Mouse (Mus musculus) kidney, embryonic 14.5 days (tissue): ENCODE measurements around the gene Ltbp1. TPM values are rescaled to one million over a fixed set of nuclear protein-coding genes. Genes with fewer than 3 reads are reported as not detected.
A peak's percentile ranks its signal among the peaks of the same experiment; 100 is the strongest.

ENCODE experiments used
- ATAC-seq: fragments of 200-750 bp; cut with Nextera tagmentation; 2 replicates; pipeline ENCODE4 v1.8.0; 2017; ENCODE audit warnings: moderate number of reproducible peaks, mild to moderate bottlenecking, moderate TSS enrichment, moderate library complexity; ENCODE audit not compliant: low FRiP score, low TSS enrichment
- H3K27ac ChIP-seq: fragments of 300-500 bp; sonication (generic); 2 replicates; pipeline ENCODE4 v1.5.1; 2014; ENCODE audit warnings: low read depth, mild to moderate bottlenecking, low read length, moderate library complexity, mixed read lengths
- H3K27me3 ChIP-seq: fragments of 300-500 bp; sonication (generic); 2 replicates; pipeline ENCODE4 v1.6.1; 2014; ENCODE audit warnings: mild to moderate bottlenecking, low read length; ENCODE audit not compliant: control insufficient read depth, insufficient read depth
- H3K36me3 ChIP-seq: fragments of 300-500 bp; sonication (generic); 2 replicates; pipeline ENCODE4 v1.6.1; 2014; ENCODE audit warnings: low read length, mixed read lengths; ENCODE audit not compliant: control insufficient read depth, insufficient read depth
- H3K4me1 ChIP-seq: fragments of 300-500 bp; sonication (generic); 2 replicates; pipeline ENCODE4 v1.6.1; 2014; ENCODE audit warnings: low read length, mixed read lengths; ENCODE audit not compliant: control insufficient read depth, insufficient read depth
- H3K4me2 ChIP-seq: fragments of 300-500 bp; sonication (generic); replicated peaks from 2 replicates; pipeline ENCODE4 v1.6.1; 2014; ENCODE audit warnings: low read depth, mild to moderate bottlenecking, low read length
- H3K4me3 ChIP-seq: fragments of 300-500 bp; sonication (generic); 2 replicates; pipeline ENCODE4 v1.5.1; 2014; ENCODE audit warnings: mild to moderate bottlenecking, low read length
- H3K9ac ChIP-seq: fragments of 300-500 bp; sonication (generic); 2 replicates; pipeline ENCODE4 v1.6.1; 2014; ENCODE audit warnings: low read depth, mild to moderate bottlenecking, low read length, moderate library complexity
- H3K9me3 ChIP-seq: fragments of 300-500 bp; sonication (generic); 2 replicates; pipeline ENCODE4 v1.6.1; 2016; ENCODE audit warnings: low read length; ENCODE audit not compliant: control insufficient read depth
- WGBS: fragments of 180-500 bp; shearing (Covaris S2); extraction: QIAGEN DNeasy Blood & Tissue Kit; methylation state at CpG from one replicate; pipeline ENCODE4 v1.1.7; 2014; 5-methylcytosine and 5-hydroxymethylcytosine counted together
- polyA plus RNA-seq: library from polyadenylated mRNA; unstranded; fragments of >200 nt; fragmentation: Nextera tagmentation; extraction: Ambion mirVana; gene quantifications from 2 replicates; pipeline ENCODE4 v1.2.1, GENCODE M21; 2014

The Ltbp1 gene
- polyA plus RNA-seq, 1 experiment from 2014 or later, result 54.7 TPM

GRCm38 (mm10) chr17:75244148-75244547, 238.8 kb downstream of the Ltbp1 start:
- Histone ChIP-seq H3K4me2 (no peak overlapping the region), H3K27ac (no peak overlapping the region), H3K27me3 (no peaks in the 10 kb centered on the region), H3K36me3 (no peaks in the 10 kb centered on the region), H3K9me3 (no peaks in the 10 kb centered on the region), H3K4me3 (no peak overlapping the region), H3K4me1 (0 out of 2 replicates have a peak, but pooled peaks cover 4% of the 10 kb centered on the region), H3K9ac (no peak overlapping the region)
- ATAC-seq, result no peak
- WGBS, result 95% methylated on average over 3 of the region's 3 CpGs

GRCm38 (mm10) chr17:75245085-75245484, 239.7 kb downstream of the Ltbp1 start:
- no peaks in the 10 kb centered on the region for H3K27me3 ChIP-seq
- no peak overlapping the region for H3K4me2 ChIP-seq
- no peaks in the 10 kb centered on the region; the same call in 1 of the 2 replicates for H3K36me3 ChIP-seq
- H3K9me3 ChIP-seq, result no peaks in the 10 kb centered on the region
- no peak overlapping the region for H3K4me3 ChIP-seq
- no peak overlapping the region for H3K9ac ChIP-seq
- no peak overlapping the region for H3K27ac ChIP-seq
- WGBS, result 90% methylated on average over 7 of the region's 7 CpGs
- ATAC-seq, result no peak
- 0 out of 2 replicates have a peak, but pooled peaks cover 4% of the 10 kb centered on the region for H3K4me1 ChIP-seq

- 0 out of 2 replicates have a peak, but pooled peaks cover 4% of the 10 kb centered on the region for H3K4me1 ChIP-seq
- no peak overlapping the region for H3K4me3 ChIP-seq
- H3K9ac ChIP-seq, result no peak overlapping the region
- H3K9me3 ChIP-seq, result no peaks in the 10 kb centered on the region
- H3K27ac ChIP-seq, result no peak overlapping the region
- H3K36me3 ChIP-seq, result no peaks in the 10 kb centered on the region; the same call in 1 of the 2 replicates
- no peak overlapping the region for H3K4me2 ChIP-seq
- ATAC-seq, result 0 out of 2 replicates have a peak, but pooled peaks have one; percentile 16
- 27% methylated on average over 10 of the region's 10 CpGs for WGBS
- H3K27me3 ChIP-seq, result no peaks in the 10 kb centered on the region
Observed at GRCm38 (mm10) chr17:75248632-75249031, 243.3 kb downstream of the Ltbp1 start.

GRCm38 (mm10) chr17:75250571-75250970, 245.2 kb downstream of the Ltbp1 start:
- WGBS, result 83% methylated on average over 6 of the region's 6 CpGs
- H3K9me3 ChIP-seq, result no peaks in the 10 kb centered on the region
- H3K27ac ChIP-seq, result no peak overlapping the region
- 0 out of 2 replicates have a peak, but pooled peaks cover 4% of the 10 kb centered on the region for H3K4me1 ChIP-seq
- H3K9ac ChIP-seq, result no peak overlapping the region
- ATAC-seq, result no peak
- no peaks in the 10 kb centered on the region for H3K27me3 ChIP-seq
- no peaks in the 10 kb centered on the region; the same call in 1 of the 2 replicates for H3K36me3 ChIP-seq
- no peak overlapping the region for H3K4me3 ChIP-seq
- no peak overlapping the region for H3K4me2 ChIP-seq

GRCm38 (mm10) chr17:75251094-75251493, 245.7 kb downstream of the Ltbp1 start:
- Histone ChIP-seq H3K27ac (no peak overlapping the region), H3K4me1 (0 out of 2 replicates have a peak, but pooled peaks cover 4% of the 10 kb centered on the region), H3K4me2 (no peak overlapping the region), H3K9ac (no peak overlapping the region), H3K27me3 (no peaks in the 10 kb centered on the region), H3K9me3 (no peaks in the 10 kb centered on the region), H3K36me3 (no peaks in the 10 kb centered on the region; the same call in 1 of the 2 replicates), H3K4me3 (no peak overlapping the region)
- WGBS, result 90% methylated on average over 6 of the region's 6 CpGs
- ATAC-seq, result no peak

GRCm38 (mm10) chr17:75252540-75252939, 247.2 kb downstream of the Ltbp1 start:
- Histone ChIP-seq H3K4me2 (no peak overlapping the region), H3K4me3 (no peak overlapping the region), H3K27ac (no peak overlapping the region), H3K9me3 (no peaks in the 10 kb centered on the region), H3K9ac (no peak overlapping the region), H3K36me3 (no peaks in the 10 kb centered on the region; the same call in 1 of the 2 replicates), H3K4me1 (0 out of 2 replicates have a peak, but pooled peaks cover 4% of the 10 kb centered on the region), H3K27me3 (no peaks in the 10 kb centered on the region)
- WGBS, result 97% methylated on average over 5 of the region's 5 CpGs
- no peak for ATAC-seq

GRCm38 (mm10) chr17:75254909-75255308, 249.5 kb downstream of the Ltbp1 start:
- WGBS, result 81% methylated on average over 6 of the region's 6 CpGs
- H3K36me3 ChIP-seq, result no peaks in the 10 kb centered on the region; the same call in 1 of the 2 replicates

GRCm38 (mm10) chr17:75255967-75256366, 250.6 kb downstream of the Ltbp1 start:
- no peaks in the 10 kb centered on the region for H3K27me3 ChIP-seq
- H3K4me1 ChIP-seq, result no peaks in the 10 kb centered on the region
- H3K4me2 ChIP-seq, result no peak overlapping the region
- no peak overlapping the region for H3K27ac ChIP-seq
- ATAC-seq, result no peak
- WGBS, result 43% methylated on average over 1 of the region's 1 CpGs
- H3K36me3 ChIP-seq, result no peaks in the 10 kb centered on the region
- H3K9me3 ChIP-seq, result no peaks in the 10 kb centered on the region
- H3K4me3 ChIP-seq, result no peak overlapping the region
- no peak overlapping the region for H3K9ac ChIP-seq

More at GRCm38 (mm10) chr17:75254909-75255308, 249.5 kb downstream of the Ltbp1 start:
- Histone ChIP-seq H3K27ac (no peak overlapping the region), H3K9ac (no peak overlapping the region), H3K4me2 (no peak overlapping the region), H3K4me1 (no peaks in the 10 kb centered on the region), H3K27me3 (no peaks in the 10 kb centered on the region), H3K4me3 (no peak overlapping the region), H3K9me3 (no peaks in the 10 kb centered on the region)
- no peak for ATAC-seq

GRCm38 (mm10) chr17:75258427-75258826, 253.1 kb downstream of the Ltbp1 start:
- Histone ChIP-seq H3K4me3 (no peak overlapping the region), H3K36me3 (no peaks in the 10 kb centered on the region), H3K9ac (no peak overlapping the region), H3K27me3 (no peaks in the 10 kb centered on the region), H3K9me3 (no peaks in the 10 kb centered on the region), H3K4me2 (no peak overlapping the region), H3K4me1 (no peaks in the 10 kb centered on the region), H3K27ac (no peak overlapping the region)
- WGBS, result 45% methylated on average over 2 of the region's 2 CpGs
- no peak for ATAC-seq
